Mouse (Mus musculus) testis, adult 2 months (tissue): ENCODE results near the gene Txn2.

ENCODE experiments used
- CTCF ChIP-seq: fragments of 200-500 bp; IDR thresholded peaks from 2 replicates; pipeline ENCODE4 v1.5.1; 2012; ENCODE audit warnings: low read depth, mild to moderate bottlenecking, inconsistent platforms, low read length, moderate library complexity; ENCODE audit not compliant: control insufficient read depth, insufficient read depth, insufficient replicate concordance
- POLR2A ChIP-seq: fragments of 200-500 bp; IDR thresholded peaks from 2 replicates; pipeline ENCODE4 v1.6.1; 2012; ENCODE audit warnings: low read depth, mild to moderate bottlenecking, inconsistent platforms, low read length, moderate library complexity; ENCODE audit not compliant: control insufficient read depth

GRCm38 (mm10) chr15:77930986-77931688, 2.3 kb upstream of the Txn2 start:
- no peak for TF ChIP-seq CTCF
- no peak for TF ChIP-seq POLR2A
